Mouse (Mus musculus): ENCODE measurements around the gene Gfra1.

The Gfra1 gene

DNA sequence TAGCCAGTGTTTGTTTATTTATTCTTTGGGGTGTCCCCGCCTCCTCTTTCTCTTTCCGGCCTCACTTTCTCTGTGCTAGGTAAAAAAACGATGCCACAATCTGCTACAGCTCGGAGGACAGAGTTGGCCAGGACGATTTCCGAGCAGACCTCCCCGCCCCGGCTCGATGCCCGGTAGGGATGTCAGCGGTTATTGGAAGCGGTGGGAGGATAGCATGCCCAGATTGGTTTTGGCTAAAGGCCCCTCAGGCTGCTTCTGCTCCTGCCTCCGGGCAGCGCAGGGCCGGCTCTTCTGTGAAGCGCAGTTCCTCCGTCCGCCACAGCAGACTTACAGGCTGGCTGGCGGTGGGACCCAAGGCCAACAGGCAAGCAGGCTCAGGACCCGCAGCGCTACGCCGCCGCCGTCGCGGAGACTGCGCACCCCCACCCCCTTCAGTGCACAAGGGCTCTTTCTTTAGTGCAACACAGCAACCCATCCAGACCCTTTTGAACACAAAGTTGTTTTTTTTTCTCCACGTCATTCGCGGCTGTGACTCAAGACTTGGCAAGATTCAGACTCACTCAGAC lies at the start of gene Gfra1:
Gfra1 (minus strand) TSS at position 414 of the 566 bp plus-strand sequence.
- no peak; the same call in 1 of the 2 replicates for TF ChIP-seq GATA4 (IDR thresholded peaks at IDR 0.05; ENCODE audit: insufficient replicate concordance, low read length)

DNA sequence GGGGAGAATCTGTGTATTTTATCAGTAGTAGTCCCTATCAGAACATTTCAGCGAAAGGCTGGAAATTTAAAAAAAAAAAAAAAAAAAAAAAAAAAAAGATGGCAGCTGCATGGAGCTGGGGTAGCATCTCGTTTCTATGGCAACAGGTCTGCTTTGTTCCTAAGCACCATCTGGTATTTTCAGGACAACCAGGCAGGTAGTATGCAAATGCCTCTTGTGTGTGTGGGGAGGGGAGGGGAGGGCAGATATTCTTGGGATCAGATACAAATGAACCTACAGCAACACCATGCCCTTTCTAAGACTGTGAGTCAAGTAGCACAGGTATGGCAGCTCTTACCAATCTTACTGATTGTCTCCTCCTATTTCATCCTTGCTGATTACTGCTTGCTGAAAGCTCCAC lies 44.3 kb upstream of the Gfra1 start:
- TF ChIP-seq GATA4 (IDR thresholded peaks at IDR 0.05; ENCODE audit: insufficient replicate concordance, low read length): no peak

DNA sequence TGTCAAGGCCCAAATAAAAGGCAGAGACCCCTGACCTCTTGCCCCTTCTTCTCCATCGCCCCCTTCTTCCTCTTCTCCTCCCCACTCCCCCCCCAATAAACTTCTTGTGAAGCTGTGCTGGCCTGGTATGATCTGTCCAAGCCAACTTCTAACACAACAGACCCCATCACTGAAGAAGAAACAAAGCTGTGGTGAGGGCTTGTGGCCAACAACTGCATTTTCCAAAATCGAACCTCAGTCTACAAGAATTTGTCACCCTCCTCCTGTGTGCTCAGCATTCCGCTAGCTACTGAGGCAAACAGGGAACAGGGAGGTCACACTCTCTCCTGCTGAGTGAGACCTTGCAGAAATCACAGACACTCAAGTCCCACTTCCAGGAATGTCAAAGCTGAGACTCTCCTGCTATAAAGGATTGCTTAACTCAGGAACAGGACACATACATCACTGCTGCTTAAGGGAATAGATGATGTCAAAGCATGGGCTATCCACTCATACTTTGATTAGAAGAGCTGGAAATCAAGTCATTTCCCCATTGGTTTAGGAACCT lies 43.8 kb upstream of the Gfra1 start:
- no peak for TF ChIP-seq GATA4 (IDR thresholded peaks at IDR 0.05; ENCODE audit: insufficient replicate concordance, low read length)

DNA sequence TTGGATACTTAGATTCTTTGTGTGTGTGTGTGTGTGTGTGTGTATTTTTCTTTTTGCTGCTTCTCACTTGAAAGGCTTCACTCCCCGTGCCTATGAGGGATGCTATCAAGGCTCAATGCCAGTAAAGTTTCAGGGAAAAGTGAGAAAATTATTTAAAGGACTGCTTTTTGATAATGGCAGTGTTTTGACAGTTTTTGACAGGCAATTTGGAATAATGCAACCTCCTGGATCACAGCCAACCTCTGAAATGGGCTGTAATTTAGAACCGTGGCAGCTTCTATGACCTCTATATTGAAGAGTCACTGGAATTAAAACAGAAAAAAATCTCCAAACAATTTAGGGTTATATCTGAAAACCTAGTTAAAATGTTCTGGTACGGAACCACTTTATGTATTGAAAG lies 41.4 kb upstream of the Gfra1 start:
- TF ChIP-seq GATA4 (IDR thresholded peaks at IDR 0.05; ENCODE audit: insufficient replicate concordance, low read length): no peak

DNA sequence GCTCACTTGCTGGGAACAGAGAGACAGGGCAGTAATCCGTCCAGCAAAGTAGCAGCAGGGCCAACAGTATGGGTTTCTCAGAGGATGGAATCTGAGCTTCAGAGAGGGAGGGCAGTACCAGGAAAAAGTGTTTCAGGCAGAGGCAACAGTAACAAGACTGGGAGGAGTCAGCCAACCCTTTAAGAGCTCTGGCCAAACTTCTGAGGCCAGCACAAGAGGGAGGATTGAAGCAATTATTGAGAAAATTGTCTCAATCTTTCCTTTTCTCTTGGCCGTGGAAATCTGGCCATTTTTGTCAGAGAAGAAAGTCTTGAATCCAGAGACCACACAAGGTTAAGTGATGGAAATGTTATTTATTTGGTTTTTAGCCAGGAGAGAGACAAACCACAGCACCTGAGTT lies 31.0 kb upstream of the Gfra1 start:
- no peak for TF ChIP-seq GATA4 (IDR thresholded peaks at IDR 0.05; ENCODE audit: insufficient replicate concordance, low read length)

DNA sequence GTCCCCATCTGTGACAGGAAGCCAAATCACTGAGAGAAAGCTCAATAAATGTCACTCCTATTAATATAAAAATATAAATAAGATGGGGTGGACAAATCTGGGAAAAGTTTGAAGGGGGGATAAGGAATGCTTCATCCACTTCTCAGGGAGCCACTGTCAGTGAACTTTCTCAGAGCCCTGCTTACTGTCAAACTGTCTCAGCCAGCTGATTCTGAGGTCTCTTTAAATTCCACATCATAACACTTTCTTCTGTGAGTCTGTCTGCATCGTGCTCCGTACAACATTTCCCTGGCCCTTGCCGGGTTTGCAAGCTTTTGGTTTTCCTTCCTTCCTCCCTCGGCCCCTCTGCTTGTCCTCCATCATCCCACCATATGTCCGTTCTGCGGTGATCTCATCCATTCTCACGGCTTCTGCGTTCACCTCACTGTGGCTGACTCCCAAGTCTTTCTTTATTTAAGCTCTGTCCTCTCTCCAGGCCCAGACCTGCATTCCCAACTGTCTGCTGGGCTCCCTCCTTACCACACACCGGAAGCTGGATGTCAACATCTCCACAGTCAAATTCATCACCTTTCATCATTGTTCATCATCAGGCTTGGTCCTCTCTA lies 26.8 kb upstream of the Gfra1 start:
- no peak for TF ChIP-seq GATA4 (IDR thresholded peaks at IDR 0.05; ENCODE audit: insufficient replicate concordance, low read length)

DNA sequence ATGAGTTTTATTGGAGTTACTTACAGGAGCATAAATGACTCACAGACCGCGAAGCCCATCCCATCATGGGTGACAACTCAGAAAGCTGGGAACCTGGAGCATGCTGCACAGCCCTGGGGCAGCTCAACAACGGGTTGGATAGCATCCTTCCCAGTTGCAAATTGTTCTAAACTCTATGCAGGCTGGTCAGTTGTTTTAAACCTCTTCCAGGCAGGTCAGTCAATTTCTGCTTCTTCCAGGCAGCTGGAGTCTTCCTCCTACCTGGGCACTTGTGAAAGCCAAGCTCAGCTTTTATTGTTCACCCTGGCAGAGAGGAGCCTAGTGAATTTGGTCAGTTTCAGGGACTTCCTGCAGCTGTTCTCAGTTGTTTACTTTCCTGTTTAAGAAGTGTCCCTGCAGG lies 18.5 kb upstream of the Gfra1 start:
- no peak for TF ChIP-seq GATA4 (IDR thresholded peaks at IDR 0.05; ENCODE audit: insufficient replicate concordance, low read length)

DNA sequence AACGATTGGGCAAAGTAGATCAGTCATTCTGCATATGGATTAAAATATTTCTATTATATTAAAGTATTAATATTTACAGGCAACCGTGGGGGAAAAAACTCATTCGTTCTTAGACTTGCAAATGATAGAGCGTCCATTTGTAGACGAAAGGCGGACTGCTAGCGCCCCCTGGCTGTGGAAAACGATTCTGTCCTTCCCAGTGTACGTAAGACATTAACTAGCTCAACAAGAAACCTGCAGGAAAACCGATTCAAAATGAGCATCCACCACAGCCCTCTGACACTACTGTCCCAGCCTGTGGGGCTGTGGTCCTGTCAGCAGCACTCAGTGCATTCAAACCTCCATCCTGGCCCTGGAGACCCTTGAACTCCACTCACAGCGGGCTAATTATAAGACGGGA lies 13.7 kb upstream of the Gfra1 start:
- no peak for TF ChIP-seq GATA4 (IDR thresholded peaks at IDR 0.05; ENCODE audit: insufficient replicate concordance, low read length)

DNA sequence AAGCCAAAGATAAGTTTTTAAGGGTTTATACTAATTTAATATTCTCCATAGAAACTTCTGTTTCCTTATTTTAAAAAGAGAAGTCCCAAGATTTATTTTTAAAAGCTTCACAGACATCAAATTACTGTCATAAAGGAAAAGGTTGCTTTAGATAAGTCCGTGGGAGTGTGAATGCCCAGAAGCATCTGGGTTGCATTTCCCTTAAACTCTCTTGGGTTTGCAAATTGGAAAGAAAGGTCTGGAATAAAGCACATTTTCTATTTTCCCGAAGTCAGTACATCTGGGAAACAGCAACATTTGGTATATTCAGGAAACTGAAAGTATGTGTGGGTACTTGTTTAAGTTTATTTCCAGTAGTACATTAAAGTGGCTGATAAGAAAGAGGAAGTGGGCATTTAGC lies 12.6 kb upstream of the Gfra1 start:
- no peak for TF ChIP-seq GATA4 (IDR thresholded peaks at IDR 0.05; ENCODE audit: insufficient replicate concordance, low read length)

DNA sequence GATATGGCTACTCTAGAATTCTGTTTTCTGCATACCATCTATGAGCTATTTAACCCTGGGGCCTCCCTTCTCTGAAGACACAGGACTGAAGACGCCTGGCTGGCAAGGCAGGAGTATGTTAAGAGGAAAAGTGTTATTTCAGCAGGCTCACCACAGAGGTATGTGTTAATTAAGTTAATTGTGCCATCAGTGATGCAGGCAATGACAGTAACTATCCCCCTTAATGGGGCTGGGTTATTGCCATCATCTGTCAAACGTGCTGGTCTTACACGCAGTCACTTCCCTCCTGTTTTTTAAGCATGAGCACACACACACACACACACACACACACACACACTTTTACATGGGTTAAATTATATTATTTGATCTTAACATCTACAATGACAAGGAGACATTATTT lies 8.0 kb upstream of the Gfra1 start:
- no peak for TF ChIP-seq GATA4 (IDR thresholded peaks at IDR 0.05; ENCODE audit: insufficient replicate concordance, low read length)

DNA sequence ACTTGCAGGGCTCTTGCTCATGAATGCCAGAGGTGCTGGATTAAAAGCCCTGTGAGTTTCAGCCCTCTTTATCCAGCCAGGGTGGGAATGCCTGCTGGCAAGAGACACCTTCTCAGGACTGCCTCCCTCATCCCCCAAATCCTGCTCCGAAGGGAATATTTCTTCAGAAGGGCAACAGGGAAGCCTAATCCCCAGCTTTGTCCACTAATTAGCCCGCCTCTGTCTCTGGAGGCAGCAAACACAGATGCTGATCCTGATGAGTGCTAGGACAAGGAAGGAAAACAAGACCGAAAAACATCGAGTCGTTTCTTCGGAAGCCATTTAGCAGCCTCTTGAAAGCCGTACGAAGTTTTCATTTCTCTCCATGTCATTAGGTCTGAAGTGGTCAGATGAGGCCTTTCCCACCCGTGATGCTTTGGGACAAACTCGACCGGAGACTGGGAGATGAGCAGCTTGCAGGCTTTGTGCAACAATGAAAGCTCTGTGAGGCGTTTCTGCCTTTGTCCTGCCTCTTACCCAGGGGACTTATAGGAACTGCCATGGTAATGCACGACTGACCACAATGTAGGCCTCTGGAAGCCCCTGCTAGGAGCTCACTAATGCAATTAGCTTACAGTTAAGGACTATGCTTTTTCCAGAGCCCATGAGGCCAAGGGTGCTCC lies 4.8 kb upstream of the Gfra1 start:
- TF ChIP-seq GATA4 (IDR thresholded peaks at IDR 0.05; ENCODE audit: insufficient replicate concordance, low read length): no peak

DNA sequence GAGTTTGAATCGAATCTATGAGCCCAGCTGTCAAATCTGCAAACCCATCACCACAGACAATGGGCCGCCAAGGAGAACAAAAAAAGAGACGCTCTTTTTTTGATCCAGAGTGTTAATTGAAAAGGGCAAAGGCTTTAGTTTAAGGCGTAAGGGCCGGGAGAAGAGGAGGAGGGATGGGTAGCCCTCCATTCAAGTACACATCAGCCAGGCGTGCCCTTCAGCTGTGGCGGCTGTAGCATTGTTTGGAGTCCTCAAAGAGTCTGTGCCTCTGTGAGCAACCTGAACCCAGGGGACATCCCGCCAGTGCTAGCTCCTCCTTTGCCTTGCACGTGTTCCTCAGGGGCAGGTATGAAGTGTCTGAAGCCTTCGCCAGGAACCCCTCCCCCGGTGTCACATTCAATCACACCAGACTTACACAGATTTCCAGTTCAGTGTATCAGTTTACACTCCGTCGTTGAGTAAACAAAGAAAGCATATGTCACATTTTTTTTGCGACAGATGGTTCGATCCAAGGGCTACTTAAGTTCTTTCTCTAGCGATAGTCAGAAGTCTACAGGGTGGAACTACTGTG lies 867 bp upstream of the Gfra1 start:
- no peak for TF ChIP-seq GATA4 (IDR thresholded peaks at IDR 0.05; ENCODE audit: insufficient replicate concordance, low read length)

DNA sequence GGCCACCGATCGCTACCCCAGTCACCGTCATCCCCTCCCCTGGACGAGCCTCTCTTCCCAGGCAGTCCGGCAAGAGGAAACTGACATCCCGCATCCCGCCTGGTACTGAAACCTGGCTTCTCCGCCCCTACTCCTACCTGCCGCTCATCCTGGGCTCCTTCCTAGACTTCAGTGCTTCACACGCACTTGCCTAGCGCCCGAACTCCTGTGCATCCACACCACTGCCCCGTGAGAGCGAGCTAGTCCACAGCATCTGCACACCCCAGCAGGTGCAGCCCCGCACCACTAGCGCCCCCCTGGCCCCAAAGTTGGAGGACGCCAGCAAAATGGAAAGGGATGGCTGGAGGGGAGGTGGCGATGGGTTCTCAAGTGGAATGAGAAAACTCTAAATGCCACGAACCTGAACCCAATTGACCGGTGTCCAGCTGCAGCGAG lies 631 bp downstream of the Gfra1 start:
- TF ChIP-seq GATA4 (IDR thresholded peaks at IDR 0.05; ENCODE audit: insufficient replicate concordance, low read length): no peak

DNA sequence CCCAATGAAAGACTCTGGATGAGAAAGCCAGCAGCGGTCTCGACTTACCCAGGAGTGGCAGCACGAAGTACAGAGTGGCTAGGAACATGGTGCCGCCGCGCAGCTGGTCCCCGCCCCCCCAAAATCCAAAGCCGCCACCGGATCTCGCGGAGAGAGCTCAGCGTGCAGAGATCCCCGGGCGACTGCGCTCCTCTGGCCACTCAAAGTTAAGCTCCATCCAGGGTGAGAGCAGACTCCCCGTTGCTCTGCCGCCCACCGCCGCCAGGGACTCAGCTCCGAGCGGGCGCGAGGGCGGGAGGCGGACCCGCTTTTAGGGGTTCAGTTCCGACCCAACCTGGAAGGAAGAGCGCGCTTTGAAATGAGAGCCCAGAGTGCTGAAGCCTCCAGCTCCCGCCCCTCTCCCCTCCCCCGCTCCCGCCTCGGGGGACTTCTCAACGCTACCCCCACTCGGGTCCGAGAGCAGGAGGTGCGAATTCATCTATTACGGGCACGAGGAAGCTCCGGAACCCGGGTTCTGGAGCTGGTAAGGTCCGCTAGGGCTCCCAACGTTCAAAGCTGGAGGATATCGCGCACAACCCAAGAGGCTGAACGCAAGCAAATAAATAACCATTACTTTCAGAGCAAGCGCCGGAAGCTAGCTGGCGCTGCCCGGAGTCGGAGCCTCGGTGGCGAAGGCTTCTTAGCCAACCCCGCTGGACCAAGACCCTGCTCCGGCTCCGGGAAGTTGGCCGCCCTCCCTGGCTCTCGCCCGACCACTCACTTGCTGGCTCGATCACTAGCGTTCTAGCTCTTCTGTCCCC lies 1.2 kb downstream of the Gfra1 start:
- no peak for TF ChIP-seq GATA4 (IDR thresholded peaks at IDR 0.05; ENCODE audit: insufficient replicate concordance, low read length)

DNA sequence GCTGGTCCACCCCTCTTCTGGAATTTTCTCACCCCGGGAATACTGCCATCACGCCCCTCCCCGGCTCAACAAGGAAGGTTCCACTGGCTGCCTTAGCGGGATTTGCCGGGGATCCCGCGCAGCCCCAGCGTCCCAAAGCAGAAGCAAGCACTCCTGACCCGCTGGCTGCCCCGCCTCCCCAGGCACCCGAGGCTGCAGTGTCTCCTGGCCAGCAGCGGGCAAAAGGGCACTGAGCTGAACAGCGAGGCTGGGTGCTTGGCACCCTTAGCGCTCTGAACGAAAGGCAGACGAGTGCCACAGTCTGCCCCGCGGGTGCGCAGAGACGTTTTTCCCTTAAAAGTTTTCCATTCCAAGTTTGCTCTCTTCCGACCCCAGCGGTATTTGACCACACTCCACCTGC lies 2.1 kb downstream of the Gfra1 start:
- TF ChIP-seq GATA4 (IDR thresholded peaks at IDR 0.05; ENCODE audit: insufficient replicate concordance, low read length): no peak
